In the genomic region with DNA sequence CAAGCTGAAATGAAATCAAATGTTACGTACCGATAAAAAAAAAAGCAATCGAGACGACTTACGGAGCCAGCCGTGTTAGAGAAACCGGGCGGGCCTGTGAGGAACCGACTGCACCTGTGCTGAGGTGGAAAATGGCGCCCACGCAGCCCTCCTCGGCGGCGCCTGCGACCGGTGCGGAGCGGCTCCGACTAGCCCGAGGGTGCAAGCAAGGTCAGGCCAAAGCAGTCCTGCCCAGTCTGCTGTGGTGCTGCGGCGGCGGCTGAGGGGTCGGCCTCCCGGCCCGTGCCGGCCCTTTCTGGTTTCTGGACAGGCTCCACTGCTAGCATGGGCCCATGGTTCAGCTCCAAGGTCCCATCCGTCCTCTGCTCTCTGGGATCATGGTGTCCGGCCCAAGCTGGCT, we compare ENCODE assay signal across 19 mouse cellular contexts.
A peak's percentile ranks its signal among the peaks of the same experiment; 100 is the strongest.
DNase-seq lines count a peak whose midpoint lies in the region; ATAC-seq and TF ChIP-seq lines count a peak whose summit lies in the region.
"Had no signal": no experiment of that assay in that cellular context is flagged by ENCODE, and none has a peak within 500 bp of the region (broad histone marks: within the 10 kb centered on the region; RNA-seq: fewer than 3 reads in every experiment).

No protein-coding gene starts in this region.

- H3K4me2 ChIP-seq in forebrain, embryonic 16.5 days (ENCODE audit: low read length): no peak overlapping the region
- H3K4me2 ChIP-seq in forebrain, embryonic 12.5 days: no peak overlapping the region
- H3K4me2 ChIP-seq: liver, embryonic 13.5 days; neural tube, embryonic 13.5 days had no signal

- TF ChIP-seq POLR2A in testis, adult 2 months (IDR thresholded peaks at IDR 0.05; ENCODE audit: control insufficient read depth, low read depth, low read length): no peak

- H3K4me3 ChIP-seq in forebrain, embryonic 16.5 days (replicated peaks; ENCODE audit: low read length): no peak overlapping the region
- H3K4me3 ChIP-seq in forebrain, embryonic 12.5 days (replicated peaks): no peak overlapping the region
- peak overlapping the region; percentile 74 for H3K4me3 ChIP-seq in testis, adult 2 months (ENCODE audit: control insufficient read depth, low read depth, low read length)
- H3K4me3 ChIP-seq in gastrocnemius, adult 2 months: no peak overlapping the region
- H3K4me3 ChIP-seq: heart, adult 2 months; layer of hippocampus, adult 2 months; liver, embryonic 13.5 days; neural tube, embryonic 13.5 days had no signal

- H3K4me1 ChIP-seq in forebrain, embryonic 16.5 days (replicated peaks; ENCODE audit: control insufficient read depth, insufficient read depth, low read length): no peaks in the 10 kb centered on the region
- no peaks in the 10 kb centered on the region for H3K4me1 ChIP-seq in forebrain, embryonic 12.5 days
- H3K4me1 ChIP-seq in testis, adult 2 months (ENCODE audit: control insufficient read depth, insufficient read depth, low read length): no peaks in the 10 kb centered on the region
- H3K4me1 ChIP-seq: liver, embryonic 13.5 days; neural tube, embryonic 13.5 days had no signal

- peak; percentile 16 for DNase-seq in kidney, postnatal 10 days
- no peak for DNase-seq in kidney, postnatal 14 days
- peak; percentile 74 for DNase-seq in R1 (ENCODE audit: low read depth, low spot score)
- DNase-seq in gastrocnemius, adult 2 months: no peak
- DNase-seq in lung, adult 18-20 months: no peak
- DNase-seq: cerebellum, adult 9-11 months; heart, adult 2 months; heart, postnatal 10 days; liver, embryonic 13.5 days; right cerebral cortex, postnatal 25 days; thymus, postnatal 4 days had no signal

- ATAC-seq in forebrain, embryonic 16.5 days: 0 out of 2 replicates have a peak, but pooled peaks have one; percentile 33
- ATAC-seq in forebrain, embryonic 12.5 days (ENCODE audit: low FRiP score): no peak
- ATAC-seq: Patski had no signal

- no peak overlapping the region for H3K9ac ChIP-seq in forebrain, embryonic 16.5 days (replicated peaks; ENCODE audit: low read depth, low read length)
- no peak overlapping the region for H3K9ac ChIP-seq in forebrain, embryonic 12.5 days
- H3K9ac ChIP-seq: liver, embryonic 13.5 days; neural tube, embryonic 13.5 days had no signal

- H3K27ac ChIP-seq in forebrain, embryonic 16.5 days (ENCODE audit: low read length): no peak overlapping the region
- no peak overlapping the region for H3K27ac ChIP-seq in forebrain, embryonic 12.5 days
- peak overlapping the region; percentile 75 for H3K27ac ChIP-seq in testis, adult 2 months (ENCODE audit: control insufficient read depth, insufficient read depth, low read depth, low read length)
- H3K27ac ChIP-seq in gastrocnemius, adult 2 months: no peak overlapping the region
- H3K27ac ChIP-seq: heart, adult 2 months; layer of hippocampus, adult 2 months; liver, embryonic 13.5 days; neural tube, embryonic 13.5 days; stomach, postnatal 0 days had no signal

- intact Hi-C loops in gastrocnemius, adult 2 months (cut with DNase I): no loop called here

- WGBS in forebrain, embryonic 16.5 days: 82% methylated on average over 29 of the region's 29 CpGs
- WGBS in forebrain, embryonic 12.5 days: 92% methylated on average over 25 of the region's 29 CpGs

- H3K9me3 ChIP-seq in forebrain, embryonic 16.5 days (ENCODE audit: control insufficient read depth, low read length): no peaks in the 10 kb centered on the region
- no peaks in the 10 kb centered on the region for H3K9me3 ChIP-seq in forebrain, embryonic 12.5 days
- H3K9me3 ChIP-seq: liver, embryonic 13.5 days; neural tube, embryonic 13.5 days had no signal

- H3K27me3 ChIP-seq in forebrain, embryonic 16.5 days (replicated peaks; ENCODE audit: control insufficient read depth, insufficient read depth, low read length): no peaks in the 10 kb centered on the region
- H3K27me3 ChIP-seq in forebrain, embryonic 12.5 days: no peaks in the 10 kb centered on the region
- no peaks in the 10 kb centered on the region for H3K27me3 ChIP-seq in testis, adult 2 months (ENCODE audit: control insufficient read depth, insufficient read depth, low read length)
- H3K27me3 ChIP-seq: CH12.LX; liver, embryonic 13.5 days; neural tube, embryonic 13.5 days; Patski had no signal

- no peak for TF ChIP-seq CTCF in testis, adult 2 months (IDR thresholded peaks at IDR 0.05; ENCODE audit: control insufficient read depth, insufficient read depth, insufficient replicate concordance, low read depth, low read length)
- no peak for TF ChIP-seq CTCF in gastrocnemius, adult 2 months (IDR thresholded peaks at IDR 0.05)

- H3K36me3 ChIP-seq in forebrain, embryonic 16.5 days (ENCODE audit: control insufficient read depth, insufficient read depth): no peaks in the 10 kb centered on the region; the same call in 1 of the 2 replicates
- H3K36me3 ChIP-seq in forebrain, embryonic 12.5 days (replicated peaks): peaks cover 11% of the 10 kb centered on the region
- no peaks in the 10 kb centered on the region for H3K36me3 ChIP-seq in testis, adult 2 months (ENCODE audit: control insufficient read depth, insufficient read depth, low read length)

Comparison
In these comparisons a context has a peak if more than half of its experiments do, and no peak if none do; other contexts are left out.
1. DNase-seq: peak in kidney, postnatal 10 days (single experiment) and R1 (single experiment); none in kidney, postnatal 14 days (single experiment), gastrocnemius, adult 2 months (single experiment) and lung, adult 18-20 months (0 of 2).